Mouse (Mus musculus) splenic B cell, adult 2 months (primary cell): ENCODE measurements around the gene Slc39a1.

Experiments used
- DNase-seq: peaks from one replicate; pipeline ENCODE4 v3.0.0-alpha.2; 2011; ENCODE audit warnings: low read depth, low spot score
- H3K27me3 ChIP-seq: 2 replicates; pipeline ENCODE4 v1.6.1; 2012; ENCODE audit warnings: mild to moderate bottlenecking, low read length, moderate library complexity, mixed read lengths; ENCODE audit not compliant: control insufficient read depth, poor library complexity, insufficient read depth, severe bottlenecking
- H3K36me3 ChIP-seq: 2 replicates; pipeline ENCODE4 v1.6.1; 2012; ENCODE audit warnings: mild to moderate bottlenecking, low read length, moderate library complexity, mixed read lengths; ENCODE audit not compliant: control insufficient read depth, poor library complexity, insufficient read depth, severe bottlenecking

Slc39a1 gene

DNA sequence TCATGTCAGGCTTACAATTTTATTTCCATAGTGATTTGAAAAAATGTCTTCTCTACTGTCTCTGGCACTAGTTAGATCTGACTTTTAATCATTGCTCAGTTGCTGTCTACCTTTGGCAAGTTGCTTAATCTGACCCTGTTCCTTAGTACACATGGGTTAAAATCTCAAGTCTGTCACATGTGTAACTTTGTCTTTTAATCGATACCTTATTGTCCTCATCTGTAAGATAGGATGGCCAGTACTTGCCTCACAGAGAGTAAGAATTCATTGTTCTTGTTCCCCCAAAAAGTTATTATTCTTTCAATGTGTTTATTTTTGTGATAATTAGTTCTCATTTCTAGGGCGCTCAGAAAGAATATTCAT, 44.0 kb downstream of the Slc39a1 start:
- no peaks in the 10 kb centered on the region for H3K27me3 ChIP-seq
- DNase-seq: no peak
- H3K36me3 ChIP-seq: no peaks in the 10 kb centered on the region

DNA sequence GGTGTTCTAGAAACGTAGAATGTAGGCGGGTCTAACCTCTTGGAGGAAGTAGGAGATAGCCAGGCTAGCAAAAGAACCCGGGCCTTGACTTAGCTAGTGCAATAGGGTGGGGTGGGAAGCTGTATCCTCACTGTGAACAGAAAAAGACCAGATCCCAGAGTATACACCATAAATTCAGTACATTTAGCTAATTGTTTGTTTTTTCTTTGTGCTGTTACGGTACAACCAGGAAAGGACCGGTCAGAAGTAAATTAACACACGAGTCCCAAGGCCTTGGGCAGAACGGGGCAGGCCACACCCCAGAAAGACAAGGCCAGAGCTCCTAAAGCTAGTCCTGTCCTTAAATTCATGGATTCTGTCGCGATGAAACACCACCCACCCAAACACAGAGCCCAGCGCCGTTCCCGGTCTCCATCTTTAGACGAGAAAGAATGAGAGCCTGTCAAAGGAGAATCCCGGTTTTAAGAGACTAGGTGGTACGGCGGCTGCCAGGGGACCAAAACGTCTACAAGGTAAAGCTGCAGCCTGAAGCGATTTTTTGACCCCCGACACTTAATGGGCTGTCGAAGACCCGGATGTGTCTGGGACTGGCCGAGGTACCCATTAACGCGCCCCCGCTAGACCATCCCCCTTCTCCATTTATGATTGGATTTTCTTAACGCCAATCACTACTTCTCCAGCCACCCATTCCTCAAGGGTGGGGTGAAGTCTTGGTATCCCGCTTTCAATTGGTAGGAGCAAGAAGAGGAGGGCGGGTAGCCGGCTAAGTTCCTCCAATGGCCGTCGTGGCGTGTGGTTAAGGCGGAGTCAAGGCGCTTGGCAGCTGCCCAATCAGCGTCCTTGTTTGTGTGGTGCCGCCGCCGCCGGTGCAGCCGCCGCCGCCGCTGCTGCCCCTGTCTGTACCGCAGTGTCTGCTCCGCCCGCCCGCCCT, 44.6 kb downstream of the Slc39a1 start, which contains the start of gene Gatad2b:
TSS of gene Gatad2b (plus strand) at position 834 of the 931 bp plus-strand sequence.
- DNase-seq: peak; percentile 100
- Histone ChIP-seq H3K36me3 (no peaks in the 10 kb centered on the region), H3K27me3 (no peaks in the 10 kb centered on the region)

DNA sequence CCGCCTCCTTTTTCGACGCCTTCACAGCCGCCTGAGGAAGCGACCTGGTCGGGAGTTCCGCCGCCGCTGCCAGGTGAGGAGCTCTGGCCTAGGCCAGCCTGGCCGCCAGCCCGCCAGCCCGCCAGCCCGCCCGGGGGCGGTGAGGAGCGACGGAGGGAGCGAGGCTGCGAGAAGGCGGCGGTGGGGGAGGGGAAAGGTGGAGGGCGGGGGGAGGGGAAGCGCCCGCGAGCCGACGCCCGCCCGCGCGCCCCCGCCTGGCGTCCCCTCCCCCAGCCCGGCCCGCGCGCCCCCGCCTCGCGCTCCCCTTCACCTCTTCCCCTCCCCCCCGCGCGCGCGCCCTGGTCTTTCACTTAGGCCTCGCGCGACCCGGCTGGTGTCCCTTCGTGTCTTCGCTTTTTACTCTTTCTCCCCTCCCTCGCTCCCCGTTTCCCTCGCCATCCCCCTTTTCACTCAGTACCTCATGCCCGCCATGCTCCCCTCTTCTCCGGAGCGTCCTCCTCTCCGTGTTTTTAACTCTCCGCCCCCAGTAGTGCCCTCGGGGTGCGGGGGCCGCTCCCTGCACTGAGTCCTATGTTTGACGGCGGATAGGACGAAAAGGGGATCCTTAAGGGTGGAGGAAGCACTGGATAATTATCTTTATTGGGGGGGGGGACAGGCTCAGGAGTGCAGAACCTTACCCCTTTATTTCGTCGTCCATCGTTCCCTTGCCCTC, 45.5 kb downstream of the Slc39a1 start:
- no peaks in the 10 kb centered on the region for H3K27me3 ChIP-seq
- no peak for DNase-seq

DNA sequence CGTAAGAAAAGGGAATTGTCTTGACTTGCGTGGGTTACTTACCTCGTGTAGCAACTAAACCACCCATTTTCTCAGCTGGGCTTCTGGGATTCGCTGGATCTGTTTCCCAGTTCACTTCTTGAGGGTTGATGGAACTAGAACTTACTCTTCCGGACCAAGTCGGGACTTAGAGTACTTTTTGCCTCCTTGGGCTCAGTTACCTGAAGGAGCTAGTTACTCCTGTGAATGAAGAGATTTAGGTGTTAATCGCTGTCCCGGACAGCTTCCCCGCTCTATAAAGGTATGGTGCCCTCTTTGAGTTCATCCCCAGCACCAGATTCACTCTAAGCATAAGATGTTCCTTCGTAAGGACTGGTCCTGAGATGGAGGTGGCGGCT, 46.1 kb downstream of the Slc39a1 start:
- Histone ChIP-seq H3K27me3 (no peaks in the 10 kb centered on the region), H3K36me3 (no peaks in the 10 kb centered on the region)
- DNase-seq: no peak

More for the DNA sequence above, 45.5 kb downstream of the Slc39a1 start:
- no peaks in the 10 kb centered on the region for H3K36me3 ChIP-seq

DNA sequence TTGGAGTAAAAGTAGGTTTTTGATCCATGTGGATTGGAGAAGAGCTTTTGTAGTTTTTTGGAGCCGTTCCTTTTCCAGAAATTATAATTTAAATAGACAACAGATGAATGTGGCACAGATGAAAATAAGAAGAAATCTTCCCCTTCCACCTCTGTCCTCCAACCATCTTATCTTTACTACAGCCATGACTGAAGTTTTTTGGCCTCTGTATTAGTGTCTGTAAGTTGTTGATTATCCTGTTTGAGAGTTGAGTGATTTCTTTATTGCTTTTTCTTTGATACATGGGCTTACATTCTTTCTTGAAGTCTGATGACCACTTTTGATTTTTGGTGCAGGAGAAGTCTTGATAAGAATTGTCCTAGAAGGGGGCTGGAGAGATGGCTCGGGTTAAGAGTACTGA, 46.7 kb downstream of the Slc39a1 start:
- Histone ChIP-seq H3K36me3 (no peaks in the 10 kb centered on the region), H3K27me3 (no peaks in the 10 kb centered on the region)
- no peak for DNase-seq
